Mouse (Mus musculus) urinary bladder, postnatal 4 days (tissue): ENCODE measurements around the gene Coq8b.
"Not testable (repeated sequence)": the region's sequence is repeated elsewhere in the genome, so short reads cannot be mapped to it uniquely, and the experiment has no call there.

ENCODE experiments used
- DNase-seq, 2 experiments: peaks; one replicate each; pipeline ENCODE4 v3.0.0; 2021 to 2022; ENCODE audit warnings: low spot score in 2 of 2

Coq8b gene

GRCm38 (mm10) chr7:27228865-27229264, 4.0 kb upstream of the Coq8b start:
- no peak for DNase-seq

- DNase-seq, result no peak
These were observed 2.0 kb upstream of the Coq8b start for GRCm38 (mm10) chr7:27230781-27231180.

- DNase-seq, result no peak
These were observed 1.0 kb upstream of the Coq8b start for GRCm38 (mm10) chr7:27231693-27232331.

GRCm38 (mm10) chr7:27233300-27233699, 477 bp downstream of the Coq8b start:
- DNase-seq, result no peak

- no peak for DNase-seq
These were observed 2.9 kb downstream of the Coq8b start for GRCm38 (mm10) chr7:27235726-27236125.

GRCm38 (mm10) chr7:27237527-27237926, 4.7 kb downstream of the Coq8b start:
- DNase-seq, result no peak

- no peak for DNase-seq
These were observed 5.7 kb downstream of the Coq8b start for GRCm38 (mm10) chr7:27238568-27238967.

GRCm38 (mm10) chr7:27243211-27243610, 10.4 kb downstream of the Coq8b start:
- no peak for DNase-seq

- not testable (repeated sequence) for DNase-seq
These were observed 11.3 kb downstream of the Coq8b start for GRCm38 (mm10) chr7:27244088-27244487.

- no peak for DNase-seq
These were observed 16.3 kb downstream of the Coq8b start for GRCm38 (mm10) chr7:27249146-27249545.

GRCm38 (mm10) chr7:27249928-27250327, 17.1 kb downstream of the Coq8b start:
- no peak for DNase-seq

- no peak for DNase-seq
These were observed 19.1 kb downstream of the Coq8b start for GRCm38 (mm10) chr7:27251946-27252345.

GRCm38 (mm10) chr7:27255721-27256120, 22.9 kb downstream of the Coq8b start:
- DNase-seq, result no peak

GRCm38 (mm10) chr7:27257046-27257851, 24.4 kb downstream of the Coq8b start:
- peak in 1 of 2 experiments; percentile 49 for DNase-seq

GRCm38 (mm10) chr7:27257852-27258204, 25.0 kb downstream of the Coq8b start:
- DNase-seq, result no peak

GRCm38 (mm10) chr7:27258205-27258899, 25.5 kb downstream of the Coq8b start, which contains the start of gene Numbl:
Numbl (plus strand) TSS chr7:27258433.
- DNase-seq, result peak; percentile 91 to 97

- no peak for DNase-seq
These were observed 26.5 kb downstream of the Coq8b start for GRCm38 (mm10) chr7:27259271-27259721.

- DNase-seq, result no peak
These were observed 26.9 kb downstream of the Coq8b start for GRCm38 (mm10) chr7:27259771-27260170.

GRCm38 (mm10) chr7:27260856-27261255, 28.0 kb downstream of the Coq8b start:
- no peak for DNase-seq

GRCm38 (mm10) chr7:27261888-27262287, 29.1 kb downstream of the Coq8b start:
- no peak for DNase-seq

- DNase-seq, result no peak
These were observed 31.9 kb downstream of the Coq8b start for GRCm38 (mm10) chr7:27264761-27265160.

- DNase-seq, result no peak
These were observed 33.8 kb downstream of the Coq8b start for GRCm38 (mm10) chr7:27266515-27267128.
